Mouse (Mus musculus) limb, embryonic 14.5 days (tissue): ENCODE data around the gene Msln. TPM values are rescaled to one million over a fixed set of nuclear protein-coding genes. Genes with fewer than 3 reads are reported as not detected.

Source experiments
- ATAC-seq: fragments of 200-750 bp; cut with Nextera tagmentation; 2 replicates; pipeline ENCODE4 v1.8.0; 2017; ENCODE audit warnings: low read depth, moderate number of reproducible peaks, moderate TSS enrichment; ENCODE audit not compliant: low FRiP score
- DNase-seq: peaks from one replicate; pipeline ENCODE4 v3.0.0-alpha.2; 2015; ENCODE audit warnings: low spot score
- H3K27ac ChIP-seq: fragments of 300-500 bp; sonication (generic); replicated peaks from 2 replicates; pipeline ENCODE4 v1.5.1; 2014; ENCODE audit warnings: low read depth, mild to moderate bottlenecking, low read length, moderate library complexity, mixed read lengths
- H3K27me3 ChIP-seq: fragments of 300-500 bp; sonication (generic); 2 replicates; pipeline ENCODE4 v1.6.1; 2014; ENCODE audit warnings: low read length, mixed read lengths; ENCODE audit not compliant: control insufficient read depth, insufficient read depth
- H3K36me3 ChIP-seq: fragments of 300-500 bp; sonication (generic); 2 replicates; pipeline ENCODE4 v1.6.1; 2014; ENCODE audit warnings: mild to moderate bottlenecking, low read length, moderate library complexity, mixed read lengths; ENCODE audit not compliant: control insufficient read depth, insufficient read depth
- H3K4me1 ChIP-seq: fragments of 300-500 bp; sonication (generic); 2 replicates; pipeline ENCODE4 v1.6.1; 2014; ENCODE audit warnings: antibody characterized with exemption, low read length, mixed read lengths; ENCODE audit not compliant: control insufficient read depth, insufficient read depth
- H3K4me2 ChIP-seq: fragments of 300-500 bp; sonication (generic); replicated peaks from 2 replicates; pipeline ENCODE4 v1.6.1; 2014; ENCODE audit warnings: low read depth, mild to moderate bottlenecking, low read length, moderate library complexity; ENCODE audit not compliant: severe bottlenecking
- H3K4me3 ChIP-seq: fragments of 300-500 bp; sonication (generic); replicated peaks from 2 replicates; pipeline ENCODE4 v1.5.1; 2014; ENCODE audit warnings: low read length
- H3K9ac ChIP-seq: fragments of 300-500 bp; sonication (generic); 2 replicates; pipeline ENCODE4 v1.6.1; 2014; ENCODE audit warnings: mild to moderate bottlenecking, low read depth, low read length, moderate library complexity; ENCODE audit not compliant: severe bottlenecking
- H3K9me3 ChIP-seq: fragments of 300-500 bp; sonication (generic); 2 replicates; pipeline ENCODE4 v1.6.1; 2016; ENCODE audit warnings: low read length; ENCODE audit not compliant: control insufficient read depth
- POLR2A ChIP-seq: fragments of 200-500 bp; IDR thresholded peaks from 2 replicates; pipeline ENCODE4 v1.8.0; 2012; ENCODE audit warnings: inconsistent platforms, mild to moderate bottlenecking, moderate library complexity, borderline replicate concordance; ENCODE audit not compliant: insufficient read depth, insufficient read length; ENCODE audit errors: extremely low read depth
- WGBS: fragments of 180-500 bp; shearing (Covaris S2); extraction: QIAGEN DNeasy Blood & Tissue Kit; methylation state at CpG from one replicate; pipeline ENCODE4 v1.1.7; 2014; 5-methylcytosine and 5-hydroxymethylcytosine counted together
- polyA plus RNA-seq, 2 experiments: library from polyadenylated mRNA; depleted of rRNA in 1 of 2; stranded (reverse) in 1 of 2; unstranded in 1 of 2; fragments of >200 nt; fragmentation: Nextera tagmentation in 1 of 2; extraction: Ambion mirVana in 1 of 2; gene quantifications; 2 replicates each; pipeline versions ENCODE4 v1.2.1 to v1.2.3; 2012 to 2014

Msln gene
- polyA plus RNA-seq, 2 experiments, result 0.95 to 5.5 TPM

DNA sequence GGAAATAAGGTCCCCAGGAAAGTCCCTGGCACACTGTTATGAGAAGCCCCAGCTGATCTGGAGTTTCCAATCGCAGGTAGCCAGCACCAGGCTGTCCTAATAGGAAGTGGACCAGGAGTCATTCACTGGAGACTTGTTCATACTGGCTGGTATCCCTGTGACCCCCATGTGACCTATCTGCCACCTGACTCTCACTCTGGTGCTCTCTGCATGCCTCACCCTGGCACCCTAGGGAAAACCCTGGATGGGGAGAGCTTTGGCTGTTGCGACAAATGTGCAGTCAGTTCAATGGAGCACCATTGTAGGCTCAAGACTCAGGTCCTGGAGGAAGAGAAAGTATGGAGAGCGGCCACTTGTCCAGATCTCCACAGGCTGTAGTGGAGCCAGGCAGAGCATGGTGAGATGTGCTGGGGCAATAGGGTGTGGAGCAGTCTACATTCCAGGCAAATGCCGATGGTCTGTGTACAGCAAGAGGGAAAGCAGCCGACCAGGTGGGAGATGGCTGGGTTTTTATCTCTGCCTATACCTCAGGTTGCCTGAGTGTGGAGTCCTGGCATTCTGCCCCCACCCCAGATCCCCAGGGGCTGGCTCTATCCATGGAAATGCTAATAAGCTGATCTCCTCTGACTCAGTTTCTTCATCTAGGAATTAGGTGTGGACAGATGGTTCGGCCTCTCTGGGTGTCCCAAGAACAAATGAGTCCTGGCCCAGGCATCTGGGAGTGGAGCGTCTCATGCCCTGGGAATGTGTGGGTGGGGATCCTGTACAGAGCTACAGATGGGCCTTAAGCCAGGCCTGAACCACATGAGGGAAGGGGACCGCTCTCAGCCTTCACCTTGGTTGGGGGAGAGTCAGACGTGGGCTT, 2.4 kb upstream of the Msln start:
- Histone ChIP-seq H3K9me3 (no peaks in the 10 kb centered on the region), H3K4me1 (no peaks in the 10 kb centered on the region), H3K27me3 (no peaks in the 10 kb centered on the region), H3K27ac (no peak overlapping the region), H3K9ac (no peak overlapping the region), H3K4me2 (no peak overlapping the region), H3K36me3 (no peaks in the 10 kb centered on the region), H3K4me3 (no peak overlapping the region)
- ATAC-seq, result no peak
- WGBS, result 75% methylated on average over 9 of the region's 9 CpGs
- no peak for DNase-seq
- TF ChIP-seq POLR2A, result no peak

DNA sequence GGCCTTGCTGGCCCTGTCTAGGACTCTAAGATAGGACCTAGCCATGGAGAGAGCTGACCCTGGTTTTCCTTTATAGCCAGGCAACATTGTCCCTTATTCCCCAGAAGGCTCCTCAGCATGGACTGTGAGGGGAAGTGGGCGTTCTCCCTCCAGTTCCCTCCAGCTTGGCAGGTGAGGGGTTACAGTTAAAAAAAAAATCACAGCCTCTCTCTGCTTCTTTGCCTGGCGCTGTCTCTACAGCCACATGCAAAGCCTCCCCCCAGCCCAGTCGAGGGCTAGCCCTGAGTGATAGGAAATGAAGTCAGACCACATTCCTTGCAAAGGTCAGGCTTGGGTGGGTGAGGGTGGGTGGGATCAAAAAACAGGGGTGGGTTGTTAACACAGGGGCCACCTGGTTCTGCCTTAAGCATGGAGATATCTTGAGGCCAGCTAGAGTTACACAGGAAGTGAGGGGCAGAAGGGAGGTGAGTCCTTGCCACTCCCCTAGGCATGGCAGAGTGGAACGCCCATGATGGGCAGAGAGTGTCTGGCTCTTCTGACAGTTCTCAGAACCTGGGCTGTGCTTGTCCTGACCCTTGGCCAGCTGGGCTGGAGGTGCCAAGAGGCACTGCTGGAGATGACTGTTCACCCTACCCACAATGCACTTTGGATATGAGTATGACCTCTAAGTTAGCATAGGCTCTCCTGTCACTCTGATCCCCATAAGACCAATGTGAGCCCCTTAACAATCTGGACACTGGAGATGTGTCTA, 1.6 kb upstream of the Msln start:
- no peak for DNase-seq
- no peak overlapping the region for H3K4me2 ChIP-seq
- H3K4me3 ChIP-seq, result no peak overlapping the region
- 23% methylated on average over 4 of the region's 4 CpGs for WGBS
- H3K27me3 ChIP-seq, result no peaks in the 10 kb centered on the region
- H3K36me3 ChIP-seq, result no peaks in the 10 kb centered on the region
- no peak for ATAC-seq
- H3K9ac ChIP-seq, result 0 out of 2 replicates have a peak overlapping the region, but pooled peaks have one; percentile 25
- H3K9me3 ChIP-seq, result no peaks in the 10 kb centered on the region
- H3K27ac ChIP-seq, result no peak overlapping the region
- no peak for TF ChIP-seq POLR2A
- no peaks in the 10 kb centered on the region for H3K4me1 ChIP-seq

DNA sequence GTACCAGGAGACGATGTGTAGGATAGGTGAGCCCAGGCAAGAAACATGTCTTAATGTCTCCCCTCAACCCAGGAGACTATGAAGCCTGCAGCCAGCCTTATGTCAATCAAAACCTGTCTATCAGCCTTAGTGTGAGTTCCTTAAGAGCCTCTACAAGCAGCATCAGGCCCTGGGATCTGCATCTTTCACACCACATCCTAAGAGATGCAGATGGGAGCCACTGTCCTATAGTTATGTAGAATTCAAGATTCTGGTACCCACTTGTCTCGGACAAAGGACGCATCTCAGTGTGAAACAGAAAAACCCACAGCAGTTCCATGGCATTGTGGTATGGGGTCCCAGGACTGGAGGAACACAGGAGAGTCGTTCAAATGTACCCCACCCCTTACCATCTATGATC, 908 bp upstream of the Msln start:
- no peaks in the 10 kb centered on the region for H3K27me3 ChIP-seq
- no peaks in the 10 kb centered on the region for H3K4me1 ChIP-seq
- no peak overlapping the region for H3K4me2 ChIP-seq
- TF ChIP-seq POLR2A, result no peak
- H3K36me3 ChIP-seq, result no peaks in the 10 kb centered on the region
- ATAC-seq (no peak), DNase-seq (no peak)
- no peak overlapping the region for H3K27ac ChIP-seq
- H3K9me3 ChIP-seq, result no peaks in the 10 kb centered on the region
- H3K4me3 ChIP-seq, result no peak overlapping the region
- 68% methylated on average over 4 of the region's 4 CpGs for WGBS
- H3K9ac ChIP-seq, result 0 out of 2 replicates have a peak overlapping the region, but pooled peaks have one; percentile 25

DNA sequence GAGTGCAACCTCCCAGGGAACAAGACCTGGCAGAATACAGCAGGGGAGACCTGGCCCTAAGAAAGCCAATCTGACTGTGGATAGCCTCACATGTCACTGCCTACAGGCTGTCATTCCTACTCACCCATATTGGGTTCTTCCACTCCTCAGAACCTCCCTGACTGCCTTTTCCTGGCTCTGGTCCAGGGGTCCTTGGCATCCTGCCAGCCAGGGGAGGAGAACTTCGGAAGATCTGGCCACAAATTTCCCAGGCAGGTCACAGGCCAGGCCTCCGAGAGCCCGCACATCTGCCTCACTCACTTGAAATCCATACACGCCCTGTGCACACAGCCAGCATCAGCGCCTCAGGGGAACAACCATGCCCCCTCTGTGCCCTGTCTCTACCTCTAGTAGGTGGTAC, 2.7 kb downstream of the Msln start:
- peak overlapping the region; percentile 21; the same call in 1 of the 2 replicates for H3K9ac ChIP-seq

DNA sequence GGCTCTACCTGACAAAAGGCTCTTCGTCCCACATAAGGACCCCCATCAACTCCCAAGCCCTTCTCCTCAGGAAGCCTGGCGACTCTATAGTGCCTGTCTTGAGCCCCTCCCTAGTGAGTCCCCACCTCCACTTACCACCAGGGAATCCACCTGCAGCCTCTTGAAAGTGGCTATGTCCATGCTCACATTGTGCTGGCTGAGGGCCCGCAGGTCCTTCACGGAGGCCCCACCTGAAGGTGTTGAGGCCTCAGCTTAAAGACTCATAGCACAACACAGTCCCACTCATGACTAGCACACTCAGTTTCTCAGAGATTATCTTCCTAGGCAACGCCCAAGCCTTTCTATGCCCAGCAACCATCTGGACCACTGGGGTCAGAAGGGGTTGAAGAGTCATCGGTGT, 4.9 kb downstream of the Msln start:
- no peaks in the 10 kb centered on the region for H3K27me3 ChIP-seq
- no peaks in the 10 kb centered on the region for H3K9me3 ChIP-seq
- H3K27ac ChIP-seq, result no peak overlapping the region
- WGBS, result 87% methylated on average over 6 of the region's 6 CpGs
- DNase-seq (no peak), ATAC-seq (no peak)
- TF ChIP-seq POLR2A, result no peak
- no peak overlapping the region for H3K4me3 ChIP-seq
- H3K4me1 ChIP-seq, result no peaks in the 10 kb centered on the region
- H3K4me2 ChIP-seq, result no peak overlapping the region
- no peaks in the 10 kb centered on the region for H3K36me3 ChIP-seq
- no peak overlapping the region for H3K9ac ChIP-seq

More for the DNA sequence above, 2.7 kb downstream of the Msln start:
- DNase-seq, result no peak
- no peaks in the 10 kb centered on the region for H3K9me3 ChIP-seq
- no peak for TF ChIP-seq POLR2A
- WGBS, result 32% methylated on average over 5 of the region's 5 CpGs
- H3K36me3 ChIP-seq, result no peaks in the 10 kb centered on the region
- H3K4me2 ChIP-seq, result no peak overlapping the region
- no peak overlapping the region for H3K27ac ChIP-seq
- H3K4me3 ChIP-seq, result no peak overlapping the region
- no peak for ATAC-seq
- H3K4me1 ChIP-seq, result no peaks in the 10 kb centered on the region
- no peaks in the 10 kb centered on the region for H3K27me3 ChIP-seq
